Mouse (Mus musculus): ENCODE measurements around the gene Elane. TPM values are rescaled to one million over a fixed set of nuclear protein-coding genes. Genes with fewer than 3 reads are reported as not detected.
A peak's percentile ranks its signal among the peaks of the same experiment; 100 is the strongest.

Gene Elane
- polyA plus RNA-seq, 1 experiment from 2014 or later, result 0.26 TPM

DNA sequence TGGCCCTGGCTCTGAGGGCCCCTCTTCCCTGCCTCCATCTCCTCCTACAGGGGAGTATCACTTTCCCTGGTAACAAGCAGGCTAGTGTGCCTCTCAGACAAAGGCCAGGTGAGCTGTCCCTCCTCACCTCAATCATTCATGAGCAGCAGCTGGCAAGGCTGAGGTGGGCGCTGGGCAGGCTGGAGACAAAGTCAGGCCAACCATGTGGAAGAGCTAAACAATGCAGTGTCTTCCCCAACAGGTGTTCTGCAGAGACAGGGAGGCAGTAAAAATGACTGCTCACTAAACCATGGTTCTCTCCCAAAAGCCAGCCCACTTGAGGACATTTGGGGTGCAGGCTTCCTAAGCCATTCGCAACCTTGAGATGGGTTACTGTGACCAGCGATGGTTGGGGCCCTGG, 34.4 kb upstream of the Elane start:
- Histone ChIP-seq H3K4me3 (ENCODE audit: low read length) (no peak overlapping the region), H3K9me3 (ENCODE audit: control insufficient read depth, low read length) (no peaks in the 10 kb centered on the region), H3K9ac (ENCODE audit: low read length) (peak overlapping the region; percentile 83), H3K27me3 (ENCODE audit: control insufficient read depth, insufficient read depth, low read depth, low read length) (no peaks in the 10 kb centered on the region), H3K36me3 (ENCODE audit: control insufficient read depth, insufficient read depth, low read length) (0 out of 2 replicates have a peak, but pooled peaks cover under 1% of the 10 kb centered on the region), H3K4me1 (replicated peaks; ENCODE audit: control insufficient read depth, insufficient read depth, low read length) (peaks cover 24% of the 10 kb centered on the region), H3K27ac (ENCODE audit: low read length) (peak overlapping the region; percentile 100), H3K4me2 (ENCODE audit: low read depth, low read length) (peak overlapping the region; percentile 96; the same call in 1 of the 2 replicates)
- WGBS, result 59% methylated on average over 3 of the region's 3 CpGs
- no peak for ATAC-seq (ENCODE audit: low read depth)

DNA sequence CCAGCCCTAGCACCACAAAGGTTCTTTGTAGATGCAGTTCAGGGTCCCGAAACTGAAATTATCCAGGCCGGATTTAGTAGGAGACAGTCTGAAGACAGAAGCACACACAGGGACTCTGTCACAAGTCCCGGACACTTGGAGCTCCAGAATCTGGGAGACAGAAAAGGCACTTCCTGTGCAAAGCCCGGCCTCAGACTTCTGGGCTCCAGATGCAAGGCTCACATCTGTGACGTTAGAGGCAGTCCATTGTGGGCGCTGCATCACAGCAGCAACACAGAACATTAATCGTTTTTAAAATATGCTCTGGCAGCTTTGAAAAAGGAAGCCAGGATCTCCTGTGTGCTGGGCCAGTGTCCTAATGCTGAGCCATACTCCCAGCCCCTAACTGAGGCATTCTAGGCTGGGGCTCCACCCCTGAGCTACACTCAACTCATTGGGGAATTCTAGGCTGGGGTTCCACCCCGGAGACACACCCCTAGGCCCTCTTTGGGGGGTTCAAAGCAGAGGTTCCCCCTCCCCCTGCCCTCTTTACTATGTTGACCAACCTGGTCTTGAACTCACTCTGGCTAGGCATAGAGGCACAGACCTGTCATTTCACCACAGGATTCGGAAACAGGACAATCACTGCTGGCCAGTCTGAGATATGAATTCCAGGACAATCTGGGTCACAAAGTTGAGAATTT, 33.8 kb upstream of the Elane start:
- H3K9ac ChIP-seq (ENCODE audit: low read length), result peak overlapping the region; percentile 83
- peaks cover 4% of the 10 kb centered on the region; the same call in 1 of the 2 replicates for H3K36me3 ChIP-seq (ENCODE audit: control insufficient read depth, insufficient read depth, low read length)
- peaks cover 30% of the 10 kb centered on the region for H3K4me1 ChIP-seq (replicated peaks; ENCODE audit: control insufficient read depth, insufficient read depth, low read length)
- H3K27ac ChIP-seq (ENCODE audit: low read length), result peak overlapping the region; percentile 100
- peak overlapping the region; percentile 59 for H3K4me3 ChIP-seq (ENCODE audit: low read length)
- no peak for ATAC-seq (ENCODE audit: low read depth)
- 15% methylated on average over 9 of the region's 9 CpGs for WGBS
- peak overlapping the region; percentile 96 for H3K4me2 ChIP-seq (ENCODE audit: low read depth, low read length)
- H3K27me3 ChIP-seq (ENCODE audit: control insufficient read depth, insufficient read depth, low read depth, low read length), result no peaks in the 10 kb centered on the region
- no peaks in the 10 kb centered on the region for H3K9me3 ChIP-seq (ENCODE audit: control insufficient read depth, low read length)

DNA sequence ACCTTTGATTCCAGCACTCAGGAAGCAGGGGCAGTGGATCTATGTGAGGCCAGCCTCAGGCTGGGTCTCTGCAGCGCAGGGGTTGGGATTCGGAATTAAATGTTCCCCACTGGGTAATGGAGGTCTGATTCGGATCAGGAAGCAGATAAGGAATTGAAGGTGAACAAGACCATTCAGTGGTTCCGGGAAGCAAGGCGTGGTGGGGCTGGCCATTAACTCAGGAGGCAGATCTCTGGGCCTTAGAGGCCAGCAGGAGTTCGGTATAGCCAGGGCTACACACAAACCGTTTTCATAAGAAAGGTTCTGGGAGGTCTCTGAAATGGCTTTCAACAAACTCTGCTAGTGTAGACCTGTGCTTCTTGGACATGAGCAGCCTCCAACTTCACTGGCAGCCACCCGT, 33.2 kb upstream of the Elane start:
- Histone ChIP-seq H3K4me1 (replicated peaks; ENCODE audit: control insufficient read depth, insufficient read depth, low read length) (peaks cover 36% of the 10 kb centered on the region), H3K4me2 (ENCODE audit: low read depth, low read length) (peak overlapping the region; percentile 96), H3K36me3 (ENCODE audit: control insufficient read depth, insufficient read depth, low read length) (peaks cover 5% of the 10 kb centered on the region; the same call in 1 of the 2 replicates), H3K27ac (ENCODE audit: low read length) (peak overlapping the region; percentile 100), H3K27me3 (ENCODE audit: control insufficient read depth, insufficient read depth, low read depth, low read length) (no peaks in the 10 kb centered on the region), H3K9ac (ENCODE audit: low read length) (peak overlapping the region; percentile 83), H3K9me3 (ENCODE audit: control insufficient read depth, low read length) (no peaks in the 10 kb centered on the region), H3K4me3 (ENCODE audit: low read length) (peak overlapping the region; percentile 59)
- ATAC-seq (ENCODE audit: low read depth), result no peak
- 17% methylated on average over 8 of the region's 8 CpGs for WGBS

DNA sequence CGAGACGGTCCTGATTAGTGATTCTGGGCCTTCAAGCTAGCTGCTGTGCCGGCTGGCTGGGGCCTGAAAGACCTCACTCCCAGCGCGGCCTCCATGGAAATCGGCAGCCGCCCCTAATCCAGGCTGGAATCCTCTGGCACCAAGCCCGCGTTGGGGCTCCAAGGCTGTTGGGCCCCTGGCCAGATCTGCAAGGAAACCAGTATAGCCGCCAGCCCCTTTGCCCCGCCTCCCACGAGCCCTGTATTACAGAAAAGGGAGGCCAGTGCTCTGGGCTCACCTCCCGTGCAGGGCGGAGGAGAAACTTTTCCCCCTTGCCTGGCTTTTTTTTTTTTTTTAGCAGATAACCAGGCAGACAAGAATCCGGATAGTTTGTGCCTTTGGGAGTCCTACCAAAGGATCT, 32.7 kb upstream of the Elane start:
- WGBS, result under 1% methylated on average over 15 of the region's 15 CpGs
- peak; percentile 75 for ATAC-seq (ENCODE audit: low read depth)

DNA sequence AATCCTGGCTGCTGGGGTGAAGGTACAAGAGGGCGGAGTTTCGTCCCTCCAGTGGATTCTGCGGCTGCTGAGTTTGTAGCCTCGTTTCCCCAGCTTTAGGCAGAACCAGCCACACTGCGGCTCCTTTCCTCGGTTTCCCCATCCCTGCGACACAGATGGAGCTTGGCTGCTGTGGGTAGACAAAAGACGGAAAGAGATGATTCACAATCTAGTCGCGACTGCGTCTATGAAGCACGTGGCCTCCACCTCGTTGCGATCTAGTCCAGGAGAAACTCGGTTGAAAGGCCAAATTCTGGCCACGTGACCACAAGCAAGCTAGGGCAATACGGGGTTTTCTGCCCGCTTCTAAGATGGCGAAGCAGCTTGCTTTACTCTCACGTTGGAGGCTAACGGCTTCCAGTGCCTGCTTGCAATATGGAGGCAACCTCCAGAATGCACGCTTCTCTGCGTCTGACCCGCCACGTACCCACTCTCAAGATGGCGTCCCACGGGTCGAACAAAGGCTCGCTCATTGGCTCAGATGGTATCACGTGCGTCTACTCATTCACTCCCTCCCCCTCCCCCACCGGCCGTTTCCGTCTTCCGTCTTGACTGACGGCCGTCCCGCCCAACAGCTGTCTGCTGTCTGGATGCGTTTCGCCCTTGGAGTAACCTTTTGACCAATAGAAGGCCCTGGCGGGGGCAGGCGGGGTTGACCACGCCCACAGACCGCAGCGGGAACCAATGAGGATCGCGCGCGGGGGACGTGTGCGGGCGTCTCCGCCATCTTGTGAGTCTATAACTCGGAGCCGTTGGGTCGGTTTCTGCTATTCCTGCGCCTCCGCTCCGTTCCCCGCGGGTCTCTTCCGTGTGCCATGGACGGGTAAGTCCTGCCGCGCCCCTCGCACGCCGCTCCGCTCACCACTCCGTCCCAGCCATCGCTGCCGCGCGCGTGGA, 31.9 kb upstream of the Elane start, which contains the start of gene Ptbp1:
Gene Ptbp1 (plus strand): TSS at position 568 of the 936 bp plus-strand sequence.
- Histone ChIP-seq H3K4me1 (replicated peaks; ENCODE audit: control insufficient read depth, insufficient read depth, low read length) (peaks cover 47% of the 10 kb centered on the region), H3K4me2 (ENCODE audit: low read depth, low read length) (peak within 1 kb of the TSS; percentile 96), H3K9me3 (ENCODE audit: control insufficient read depth, low read length) (no peaks in the 10 kb centered on the region), H3K4me3 (ENCODE audit: low read length) (peak within 1 kb of the TSS; percentile 93), H3K9ac (ENCODE audit: low read length) (peak within 1 kb of the TSS; percentile 99), H3K27me3 (ENCODE audit: control insufficient read depth, insufficient read depth, low read depth, low read length) (no peaks in the 10 kb centered on the region), H3K36me3 (ENCODE audit: control insufficient read depth, insufficient read depth, low read length) (peaks cover 8% of the 10 kb centered on the region), H3K27ac (ENCODE audit: low read length) (peak within 1 kb of the TSS; percentile 100)
- peak; percentile 89 for ATAC-seq (ENCODE audit: low read depth)
- under 1% methylated on average over 74 of the region's 75 CpGs for WGBS

More for the DNA sequence above, 32.7 kb upstream of the Elane start:
- no peaks in the 10 kb centered on the region for H3K27me3 ChIP-seq (ENCODE audit: control insufficient read depth, insufficient read depth, low read depth, low read length)
- peaks cover 42% of the 10 kb centered on the region for H3K4me1 ChIP-seq (replicated peaks; ENCODE audit: control insufficient read depth, insufficient read depth, low read length)
- peak overlapping the region; percentile 100 for H3K27ac ChIP-seq (ENCODE audit: low read length)
- H3K9me3 ChIP-seq (ENCODE audit: control insufficient read depth, low read length), result no peaks in the 10 kb centered on the region
- peaks cover 6% of the 10 kb centered on the region; the same call in 1 of the 2 replicates for H3K36me3 ChIP-seq (ENCODE audit: control insufficient read depth, insufficient read depth, low read length)
- peak overlapping the region; percentile 96 for H3K4me2 ChIP-seq (ENCODE audit: low read depth, low read length)
- H3K4me3 ChIP-seq (ENCODE audit: low read length), result peak overlapping the region; percentile 59
- peak overlapping the region; percentile 83 for H3K9ac ChIP-seq (ENCODE audit: low read length)

DNA sequence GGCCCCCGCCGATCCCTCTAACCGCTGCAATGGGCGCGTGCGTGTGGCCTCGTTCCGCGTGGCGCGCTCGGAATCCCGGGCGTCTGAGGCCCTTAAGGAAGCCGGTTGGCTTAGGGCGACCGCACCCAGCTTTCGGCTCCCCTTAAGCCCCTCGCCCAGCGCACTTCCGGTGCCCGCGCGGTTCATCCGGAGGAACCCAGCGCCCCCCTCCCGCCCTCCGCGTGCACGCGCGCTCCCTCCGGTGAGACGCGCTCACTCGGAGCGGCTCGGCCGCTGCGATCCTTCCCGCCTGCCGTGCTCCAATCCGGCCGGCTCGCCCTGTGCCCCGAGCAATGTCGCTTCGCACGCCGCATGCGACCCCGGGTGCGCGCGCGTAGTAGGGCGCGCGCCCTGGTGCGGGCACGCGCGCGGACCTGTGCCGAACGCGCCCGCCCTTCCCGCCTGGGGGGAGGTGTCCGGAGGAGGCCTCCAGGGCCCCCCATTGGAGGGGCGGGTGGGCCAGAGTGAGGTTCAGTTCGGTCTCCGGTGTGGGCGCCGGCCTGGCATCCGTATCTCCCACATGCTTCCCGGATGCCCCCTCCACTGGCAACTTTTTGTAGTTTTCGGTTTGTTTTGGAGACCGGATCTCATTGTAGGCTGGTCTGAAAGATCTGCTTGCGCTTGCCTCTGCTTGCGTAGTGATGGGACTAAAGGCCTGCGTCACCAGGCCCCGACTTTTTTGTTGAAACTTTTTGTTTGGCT, 31.1 kb upstream of the Elane start:
- peak; percentile 12 for ATAC-seq (ENCODE audit: low read depth)
- peaks cover 47% of the 10 kb centered on the region for H3K4me1 ChIP-seq (replicated peaks; ENCODE audit: control insufficient read depth, insufficient read depth, low read length)
- peaks cover 16% of the 10 kb centered on the region for H3K36me3 ChIP-seq (ENCODE audit: control insufficient read depth, insufficient read depth, low read length)
- H3K4me3 ChIP-seq (ENCODE audit: low read length), result peak overlapping the region; percentile 93
- 0% methylated on average over 83 of the region's 83 CpGs for WGBS
- peak overlapping the region; percentile 100 for H3K27ac ChIP-seq (ENCODE audit: low read length)
- no peaks in the 10 kb centered on the region for H3K27me3 ChIP-seq (ENCODE audit: control insufficient read depth, insufficient read depth, low read depth, low read length)
- H3K9me3 ChIP-seq (ENCODE audit: control insufficient read depth, low read length), result no peaks in the 10 kb centered on the region
- H3K9ac ChIP-seq (ENCODE audit: low read length), result peak overlapping the region; percentile 99
- H3K4me2 ChIP-seq (ENCODE audit: low read depth, low read length), result peak overlapping the region; percentile 85

DNA sequence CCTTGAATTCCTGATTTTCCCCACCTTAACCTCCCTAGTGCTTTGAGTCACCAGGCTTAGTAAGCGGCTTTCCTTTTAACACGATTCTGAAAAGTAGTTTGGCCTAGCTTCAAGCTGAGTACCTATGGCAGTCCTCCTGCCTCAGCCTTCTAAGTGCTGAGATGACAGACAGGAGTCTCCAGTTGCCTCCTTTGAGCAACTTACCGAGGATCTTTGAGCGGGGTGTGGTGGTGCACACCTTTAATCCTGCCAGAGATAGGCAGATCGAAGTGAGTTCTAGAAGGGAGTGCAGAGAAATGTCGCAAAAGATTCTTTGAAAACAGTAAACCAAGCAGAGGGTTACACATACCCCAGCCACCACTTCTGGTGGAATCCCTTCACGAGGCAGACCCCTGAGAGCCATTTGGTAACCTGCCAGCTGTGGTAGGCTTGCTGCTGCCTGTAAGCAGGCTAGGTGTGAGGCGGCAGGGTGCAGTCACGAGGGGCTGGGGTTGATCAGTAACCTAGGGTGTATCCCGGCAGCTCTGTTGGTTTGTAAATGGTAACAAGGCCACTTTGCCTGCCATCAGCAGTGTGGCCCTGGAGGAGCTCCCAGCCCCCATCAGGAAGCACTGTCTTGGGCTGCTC, 30.4 kb upstream of the Elane start:
- Histone ChIP-seq H3K4me1 (replicated peaks; ENCODE audit: control insufficient read depth, insufficient read depth, low read length) (peaks cover 47% of the 10 kb centered on the region), H3K9me3 (ENCODE audit: control insufficient read depth, low read length) (no peaks in the 10 kb centered on the region), H3K4me3 (ENCODE audit: low read length) (peak overlapping the region; percentile 93), H3K36me3 (ENCODE audit: control insufficient read depth, insufficient read depth, low read length) (peaks cover 23% of the 10 kb centered on the region), H3K27ac (ENCODE audit: low read length) (peak overlapping the region; percentile 100), H3K27me3 (ENCODE audit: control insufficient read depth, insufficient read depth, low read depth, low read length) (no peaks in the 10 kb centered on the region), H3K4me2 (ENCODE audit: low read depth, low read length) (peak overlapping the region; percentile 85), H3K9ac (ENCODE audit: low read length) (peak overlapping the region; percentile 99)
- 2% methylated on average over 10 of the region's 10 CpGs for WGBS
- ATAC-seq (ENCODE audit: low read depth), result no peak

DNA sequence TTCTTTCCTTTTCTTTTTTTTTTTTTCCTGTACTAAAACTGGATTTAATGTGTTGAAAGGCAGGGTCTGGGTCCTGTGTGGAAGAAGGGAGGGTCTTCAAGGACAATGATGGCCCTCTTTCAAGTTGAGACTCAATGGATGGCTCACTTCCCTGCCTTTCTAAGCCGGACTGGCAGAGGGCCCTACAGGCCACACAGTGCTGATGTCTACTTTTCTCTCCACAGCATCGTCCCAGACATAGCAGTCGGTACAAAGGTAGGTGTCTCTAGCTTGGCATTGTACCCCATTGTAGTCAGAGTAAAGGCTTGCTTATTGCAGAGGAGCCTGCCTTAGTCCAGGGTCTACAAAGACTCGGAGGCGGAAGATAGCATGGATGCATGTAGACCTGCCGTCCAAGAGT, 29.8 kb upstream of the Elane start:
- peak overlapping the region; percentile 100 for H3K27ac ChIP-seq (ENCODE audit: low read length)
- no peaks in the 10 kb centered on the region for H3K9me3 ChIP-seq (ENCODE audit: control insufficient read depth, low read length)
- no peak for ATAC-seq (ENCODE audit: low read depth)
- WGBS, result 14% methylated on average over 6 of the region's 6 CpGs
- peaks cover 29% of the 10 kb centered on the region for H3K36me3 ChIP-seq (ENCODE audit: control insufficient read depth, insufficient read depth, low read length)
- H3K4me3 ChIP-seq (ENCODE audit: low read length), result peak overlapping the region; percentile 93
- peak overlapping the region; percentile 99 for H3K9ac ChIP-seq (ENCODE audit: low read length)
- peak overlapping the region; percentile 85 for H3K4me2 ChIP-seq (ENCODE audit: low read depth, low read length)
- H3K4me1 ChIP-seq (replicated peaks; ENCODE audit: control insufficient read depth, insufficient read depth, low read length), result peaks cover 45% of the 10 kb centered on the region
- H3K27me3 ChIP-seq (ENCODE audit: control insufficient read depth, insufficient read depth, low read depth, low read length), result no peaks in the 10 kb centered on the region

Measured in lung, embryonic 16.5 days (tissue).